Mouse (Mus musculus) myocyte (in vitro differentiated cells): Measurements from ENCODE around the gene Igsf8. TPM values are rescaled to one million over a fixed set of nuclear protein-coding genes. Genes with fewer than 3 reads are reported as not detected.

Experiments
- H3K27me3 ChIP-seq: one replicate; pipeline ENCODE4 v1.6.1; 2011; ENCODE audit not compliant: control insufficient read depth, insufficient read depth, insufficient read length
- H3K36me3 ChIP-seq: one replicate; pipeline ENCODE4 v1.6.1; 2011; ENCODE audit not compliant: control insufficient read depth, insufficient read depth
- H3K4me2 ChIP-seq: one replicate; pipeline ENCODE4 v1.6.1; 2011; ENCODE audit warnings: low read depth, control low read depth
- H3K4me3 ChIP-seq: one replicate; pipeline ENCODE4 v1.5.1; 2011; ENCODE audit warnings: mild to moderate bottlenecking, control low read depth, moderate library complexity
- H3K79me2 ChIP-seq: one replicate; pipeline ENCODE4 v1.6.1; 2011; ENCODE audit not compliant: control insufficient read depth, insufficient read depth
- H3ac ChIP-seq: one replicate; pipeline ENCODE4 v1.6.1; 2011; ENCODE audit not compliant: control insufficient read depth, insufficient read length
- CEBPB ChIP-seq: IDR thresholded peaks from 2 replicates; pipeline ENCODE4 v1.6.1; 2011; ENCODE audit warnings: mild to moderate bottlenecking, moderate library complexity; ENCODE audit not compliant: poor library complexity, insufficient read depth, severe bottlenecking
- E2F4 ChIP-seq: IDR thresholded peaks from one replicate; pipeline ENCODE4 v1.6.1; 2011; ENCODE audit warnings: mild to moderate bottlenecking, control low read depth, moderate library complexity; ENCODE audit not compliant: insufficient read depth
- MAX ChIP-seq: IDR thresholded peaks from one replicate; pipeline ENCODE4 v1.6.1; 2011; ENCODE audit warnings: low read depth, mild to moderate bottlenecking, control low read depth
- MYOD1 ChIP-seq, 3 experiments: IDR thresholded peaks; one replicate each; pipeline ENCODE4 v1.6.1; 2011; ENCODE audit warnings: control low read depth in 2 of 3, low read depth in 2 of 3, mild to moderate bottlenecking in 2 of 3, moderate library complexity in 1 of 3; ENCODE audit not compliant: insufficient read length in 2 of 3, control insufficient read depth in 1 of 3
- MYOG ChIP-seq, 3 experiments: IDR thresholded peaks; one replicate each; pipeline ENCODE4 v1.6.1; 2011; ENCODE audit warnings: control low read depth in 2 of 3, low read depth in 2 of 3, mild to moderate bottlenecking in 2 of 3; ENCODE audit not compliant: insufficient read length in 2 of 3, control insufficient read depth in 1 of 3, insufficient read depth in 1 of 3
- POLR2A ChIP-seq: IDR thresholded peaks from one replicate; pipeline ENCODE4 v1.6.1; 2011; ENCODE audit warnings: low read depth, mild to moderate bottlenecking, control low read depth, moderate library complexity; ENCODE audit not compliant: insufficient read length
- POLR2AphosphoS2 ChIP-seq: IDR thresholded peaks from one replicate; pipeline ENCODE4 v1.6.1; 2011; ENCODE audit warnings: low read depth, control low read depth; ENCODE audit not compliant: insufficient read length
- REST ChIP-seq: IDR thresholded peaks from one replicate; pipeline ENCODE4 v1.6.1; 2011; ENCODE audit warnings: mild to moderate bottlenecking, control low read depth, moderate library complexity; ENCODE audit not compliant: insufficient read depth, insufficient read length
- SRF ChIP-seq: IDR thresholded peaks from one replicate; pipeline ENCODE4 v1.6.1; 2011; ENCODE audit warnings: low read depth; ENCODE audit not compliant: control insufficient read depth, insufficient read length
- TCF12 ChIP-seq: IDR thresholded peaks from one replicate; pipeline ENCODE4 v1.6.1; 2011; ENCODE audit warnings: mild to moderate bottlenecking, control low read depth; ENCODE audit not compliant: poor library complexity, insufficient read depth, severe bottlenecking
- TCF3 ChIP-seq: IDR thresholded peaks from one replicate; pipeline ENCODE4 v1.6.1; 2011; ENCODE audit warnings: low read depth, control low read depth; ENCODE audit not compliant: insufficient read length
- USF1 ChIP-seq: IDR thresholded peaks from one replicate; pipeline ENCODE4 v1.6.1; 2011; ENCODE audit warnings: low read depth, mild to moderate bottlenecking, control low read depth, moderate library complexity
- polyA plus RNA-seq: library from polyadenylated mRNA; unstranded; fragments of >200 nt; fragmentation: generic; extraction: Trizol; gene quantifications from one replicate; pipeline ENCODE4 v1.2.1, GENCODE M21; 2012; ENCODE audit warnings: missing spikeins

Gene Igsf8
- polyA plus RNA-seq, 1 experiment = 79.7 TPM

GRCm38 (mm10) chr1:172340729-172341321 lies 79.4 kb downstream of the Igsf8 start, which contains the start of gene Kcnj10:
Gene Kcnj10 (plus strand): TSS chr1:172341210.
- H3K4me2 ChIP-seq = no peak within 1 kb of the TSS
- TF ChIP-seq CEBPB (no peak), REST (no peak), POLR2A (no peak)
- no peak within 1 kb of the TSS for H3ac ChIP-seq
- H3K79me2 ChIP-seq = no peaks in the 10 kb centered on the region
- no peaks in the 10 kb centered on the region for H3K36me3 ChIP-seq
- H3K4me3 ChIP-seq = no peak within 1 kb of the TSS
- H3K27me3 ChIP-seq = peaks cover 65% of the 10 kb centered on the region

DNA sequence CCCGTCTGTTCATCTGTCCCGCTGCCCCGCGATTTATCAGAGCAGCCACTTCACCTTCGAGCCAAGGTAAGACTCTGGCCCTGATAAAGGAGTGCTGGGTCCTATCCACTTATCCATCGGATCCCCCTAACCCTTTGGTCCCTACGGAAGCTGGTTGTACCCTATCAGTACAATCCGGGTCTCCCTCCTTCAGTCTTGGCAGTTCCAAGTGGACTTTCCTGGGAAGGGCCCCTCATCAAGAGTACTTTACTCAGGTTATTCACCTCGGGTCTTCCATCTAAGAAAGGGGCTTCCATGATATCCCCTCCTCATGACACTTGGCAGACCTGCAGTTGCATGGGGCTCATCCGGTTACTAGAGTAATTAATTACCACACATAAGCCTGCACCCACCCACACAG lies 79.9 kb downstream of the Igsf8 start:
- Histone ChIP-seq H3ac (no peak overlapping the region), H3K4me2 (no peak overlapping the region), H3K4me3 (no peak overlapping the region), H3K79me2 (no peaks in the 10 kb centered on the region), H3K36me3 (no peaks in the 10 kb centered on the region), H3K27me3 (peaks cover 65% of the 10 kb centered on the region)
- TF ChIP-seq TCF3 = no peak
- no peak for TF ChIP-seq POLR2A
- no peak for TF ChIP-seq MYOG (IDR thresholded peaks at IDR 0.05; ENCODE audit: control insufficient read depth in 1 of 3, insufficient read depth in 1 of 3, insufficient read length in 2 of 3, low read depth in 2 of 3)
- TF ChIP-seq POLR2AphosphoS2 = no peak
- TF ChIP-seq TCF12 = no peak
- no peak for TF ChIP-seq REST
- TF ChIP-seq MAX = no peak
- TF ChIP-seq SRF = no peak
- no peak for TF ChIP-seq MYOD1 (IDR thresholded peaks at IDR 0.05; ENCODE audit: control insufficient read depth in 1 of 3, insufficient read length in 2 of 3, low read depth in 2 of 3)

DNA sequence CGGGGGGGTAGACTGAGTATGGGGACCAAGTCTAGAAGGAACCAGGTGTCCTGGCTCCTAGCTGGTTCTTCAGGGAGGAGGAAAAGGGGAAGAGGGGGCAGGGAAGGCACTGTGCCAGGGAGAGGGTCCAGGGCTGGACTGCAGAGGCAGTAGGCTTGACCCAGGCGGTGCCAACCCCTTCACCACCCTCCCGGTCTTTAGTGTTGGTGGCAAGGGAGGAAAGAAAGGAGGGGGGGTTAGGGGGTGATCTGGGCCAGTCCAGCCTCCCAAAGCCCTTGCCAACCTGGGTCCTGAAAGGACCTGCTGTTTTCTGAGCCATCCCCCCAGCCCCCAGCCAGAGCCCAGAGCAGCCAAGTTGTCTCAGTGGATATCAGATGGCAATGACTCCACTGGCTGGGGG lies 81.3 kb downstream of the Igsf8 start:
- TF ChIP-seq POLR2A (no peak), MYOD1 (IDR thresholded peaks at IDR 0.05; ENCODE audit: control insufficient read depth in 1 of 3, insufficient read length in 2 of 3, low read depth in 2 of 3) (no peak), USF1 (no peak), TCF12 (no peak), MYOG (IDR thresholded peaks at IDR 0.05; ENCODE audit: control insufficient read depth in 1 of 3, insufficient read depth in 1 of 3, insufficient read length in 2 of 3, low read depth in 2 of 3) (no peak), TCF3 (no peak), E2F4 (no peak), REST (no peak)
- H3K27me3 ChIP-seq = peaks cover 72% of the 10 kb centered on the region
- H3ac ChIP-seq = no peak overlapping the region
- no peaks in the 10 kb centered on the region for H3K79me2 ChIP-seq
- no peak overlapping the region for H3K4me3 ChIP-seq
- H3K36me3 ChIP-seq = no peaks in the 10 kb centered on the region
- no peak overlapping the region for H3K4me2 ChIP-seq

- Histone ChIP-seq H3K79me2 (no peaks in the 10 kb centered on the region), H3K4me2 (no peak overlapping the region), H3K27me3 (peaks cover 73% of the 10 kb centered on the region), H3K36me3 (no peaks in the 10 kb centered on the region), H3K4me3 (no peak overlapping the region), H3ac (no peak overlapping the region)
- TF ChIP-seq TCF3 = no peak
- no peak for TF ChIP-seq SRF
- no peak for TF ChIP-seq E2F4
- no peak for TF ChIP-seq USF1
- no peak for TF ChIP-seq MYOD1 (IDR thresholded peaks at IDR 0.05; ENCODE audit: control insufficient read depth in 1 of 3, insufficient read length in 2 of 3, low read depth in 2 of 3)
- no peak for TF ChIP-seq MYOG (IDR thresholded peaks at IDR 0.05; ENCODE audit: control insufficient read depth in 1 of 3, insufficient read depth in 1 of 3, insufficient read length in 2 of 3, low read depth in 2 of 3)
- no peak for TF ChIP-seq TCF12
- TF ChIP-seq MAX = no peak
- no peak for TF ChIP-seq REST
- TF ChIP-seq POLR2A = no peak
- no peak for TF ChIP-seq POLR2AphosphoS2
- TF ChIP-seq CEBPB = no peak
Observed at GRCm38 (mm10) chr1:172343914-172344313, 82.5 kb downstream of the Igsf8 start.

DNA sequence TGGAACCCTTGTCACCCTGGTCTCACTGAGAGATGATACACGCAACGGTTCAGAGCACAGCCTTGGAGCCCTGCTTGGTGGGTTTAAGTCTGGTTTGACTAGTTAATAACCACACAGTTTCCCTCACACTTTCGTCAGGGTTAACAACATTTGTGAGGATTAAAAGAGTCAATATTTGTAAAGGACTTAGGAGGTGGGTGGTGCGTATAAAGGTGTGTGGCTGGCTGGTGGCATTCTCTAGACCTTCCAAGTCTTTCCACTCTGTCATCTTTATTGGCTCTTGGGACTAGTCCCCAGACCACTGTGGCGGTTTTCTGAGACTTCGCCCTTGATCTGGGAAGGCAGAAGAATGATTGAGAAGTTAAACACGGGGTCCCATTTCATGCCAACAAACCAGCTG lies 83.4 kb downstream of the Igsf8 start:
- Histone ChIP-seq H3K36me3 (no peaks in the 10 kb centered on the region), H3K4me2 (no peak overlapping the region), H3K4me3 (no peak overlapping the region), H3K79me2 (no peaks in the 10 kb centered on the region), H3ac (no peak overlapping the region), H3K27me3 (peaks cover 78% of the 10 kb centered on the region)
- TF ChIP-seq CEBPB (no peak), TCF3 (no peak), POLR2A (no peak), MYOD1 (IDR thresholded peaks at IDR 0.05; ENCODE audit: control insufficient read depth in 1 of 3, insufficient read length in 2 of 3, low read depth in 2 of 3) (no peak)
